Mouse (Mus musculus) ES-E14 (cell line): ENCODE measurements at regions not wholly inside any gene's neighbourhood (a gene's known extent, or its start where the extent isn't known, plus 50 kb on each side); places are given as distances from the start of the nearest gene placed in this dataset.

Experiments
- CHD2 ChIP-seq: IDR thresholded peaks from 2 replicates; pipeline ENCODE4 v1.6.1; 2014; ENCODE audit warnings: mild to moderate bottlenecking, low read depth, low read length, inconsistent platforms
- HCFC1 ChIP-seq: IDR thresholded peaks from 2 replicates; pipeline ENCODE4 v1.6.1; 2012; ENCODE audit warnings: low read length, inconsistent platforms, borderline replicate concordance; ENCODE audit not compliant: insufficient read depth
- MAFK ChIP-seq: IDR thresholded peaks from 2 replicates; pipeline ENCODE4 v1.6.1; 2014; ENCODE audit warnings: mild to moderate bottlenecking, low read depth, low read length, inconsistent platforms; ENCODE audit not compliant: insufficient read depth
- ZC3H11A ChIP-seq: IDR thresholded peaks from 2 replicates; pipeline ENCODE4 v1.6.1; 2012; ENCODE audit warnings: low read depth, mild to moderate bottlenecking, inconsistent platforms, low read length, borderline replicate concordance
- ZNF384 ChIP-seq: IDR thresholded peaks from 2 replicates; pipeline ENCODE4 v1.6.1; 2012; ENCODE audit warnings: low read depth, low read length, inconsistent platforms

GRCm38 (mm10) chr16:29938700-29939099, 125.5 kb upstream of the Hes1 start:
- no peak for TF ChIP-seq CHD2
- no peak for TF ChIP-seq ZNF384
- TF ChIP-seq ZC3H11A = no peak
- TF ChIP-seq HCFC1 = no peak
- TF ChIP-seq MAFK = peak; percentile 99
